Mouse (Mus musculus): Measurements from ENCODE around the gene Gm42517. TPM values are rescaled to one million over a fixed set of nuclear protein-coding genes. Genes with fewer than 3 reads are reported as not detected.

Gene Gm42517
- total RNA-seq (2023): not detected in 4 replicates

GRCm38 (mm10) chr5:108367871-108368332 is at the start of gene Gm42517:
Gene Gm42517 (minus strand): TSS chr5:108367922.

GRCm38 (mm10) chr5:108388201-108388600 is 20.5 kb upstream of the Gm42517 start, which contains the start of gene Pde6b:
Gene Pde6b (plus strand): TSS chr5:108388391.

Other genes with a start within 250 kb of the Gm42517 start
- gene Tmed5, start 235.3 kb downstream of the Gm42517 start, total RNA-seq (2023): 76.1 to 81.6 TPM (median 80.7 TPM) in 4 replicates
- 1.8 to 2.1 TPM (median 2.0 TPM) in 4 replicates for gene Ccdc18, start 235.0 kb downstream of the Gm42517 start, total RNA-seq (2023)
- gene Dr1, start 99.0 kb downstream of the Gm42517 start, total RNA-seq (2023): 31.1 to 37.0 TPM (median 34.5 TPM) in 4 replicates
- 2.5 to 4.3 TPM (median 3.7 TPM) in 4 replicates for gene Pigg, start 55.3 kb downstream of the Gm42517 start, total RNA-seq (2023)
- not detected in 4 replicates for gene Pde6b, start 20.5 kb upstream of the Gm42517 start, total RNA-seq (2023)
- gene Atp5k, start 66.5 kb upstream of the Gm42517 start, total RNA-seq (2023): 63.6 to 88.8 TPM (median 69.4 TPM) in 4 replicates
- not detected in 4 replicates for gene Mfsd7a, start 81.0 kb upstream of the Gm42517 start, total RNA-seq (2023)
- gene Pcgf3, start 93.3 kb upstream of the Gm42517 start, total RNA-seq (2023): 16.8 to 26.2 TPM (median 22.8 TPM) in 4 replicates
- gene Cplx1, start 182.1 kb upstream of the Gm42517 start, total RNA-seq (2023): not detected in 4 replicates

Data from B cell, adult 62 days (primary cell).